In genomic region chr8:86331383-86331782, GRCm38 (mm10) we compare ENCODE assay signal across 26 mouse cellular contexts.
"Had no signal": no experiment of that assay in that cellular context is flagged by ENCODE, and none has a peak within 500 bp of the region (broad histone marks: within the 10 kb centered on the region; RNA-seq: fewer than 3 reads in every experiment).

No protein-coding gene starts in this region.

- H3K4me2 ChIP-seq: heart, embryonic 12.5 days; hindbrain, embryonic 12.5 days; hindbrain, embryonic 14.5 days; intestine, embryonic 15.5 days; limb, embryonic 12.5 days; liver, embryonic 11.5 days had no signal

- H3K27ac ChIP-seq: gastrocnemius, adult 2 months; heart, embryonic 10.5 days; hindbrain, embryonic 10.5 days; hindbrain, embryonic 12.5 days; hindbrain, embryonic 14.5 days; intestine, embryonic 15.5 days; layer of hippocampus, adult 2 months; left cerebral cortex, adult 2 months; limb, embryonic 10.5 days; limb, embryonic 12.5 days had no signal

- H3K36me3 ChIP-seq: heart, embryonic 10.5 days; heart, embryonic 12.5 days; hindbrain, embryonic 10.5 days; hindbrain, embryonic 12.5 days; intestine, embryonic 15.5 days; limb, embryonic 10.5 days; limb, embryonic 12.5 days had no signal

- ATAC-seq: hindbrain, embryonic 16.5 days; inflammation-experienced regulatory T-cells, adult 6 months; intestine, embryonic 15.5 days; intestine, postnatal 0 days had no signal

- H3K27me3 ChIP-seq: heart, embryonic 12.5 days; intestine, embryonic 15.5 days; limb, embryonic 12.5 days had no signal

- H3K9me3 ChIP-seq: heart, embryonic 10.5 days; heart, embryonic 12.5 days; hindbrain, embryonic 10.5 days; hindbrain, embryonic 12.5 days; intestine, embryonic 15.5 days; limb, embryonic 10.5 days; limb, embryonic 12.5 days had no signal

- H3K4me3 ChIP-seq: gastrocnemius, adult 2 months; heart, embryonic 10.5 days; heart, embryonic 12.5 days; hindbrain, embryonic 10.5 days; hindbrain, embryonic 12.5 days; intestine, embryonic 15.5 days; layer of hippocampus, adult 2 months; left cerebral cortex, adult 2 months; limb, embryonic 10.5 days; limb, embryonic 12.5 days had no signal

- DNase-seq: gastrocnemius, adult 2 months; gastrocnemius, postnatal 10 days; gastrocnemius, postnatal 25 days; heart, adult 18-20 months; heart, postnatal 10 days; heart, postnatal 4 days; kidney, adult 18-20 months; kidney, adult 8-10 months; kidney, postnatal 10 days; kidney, postnatal 25 days; kidney, postnatal 4 days; liver had no signal

- H3K4me1 ChIP-seq: intestine, embryonic 15.5 days; limb, embryonic 10.5 days; limb, embryonic 12.5 days had no signal

- H3K9ac ChIP-seq: heart, embryonic 12.5 days; hindbrain, embryonic 12.5 days; hindbrain, embryonic 14.5 days; intestine, embryonic 15.5 days; limb, embryonic 12.5 days had no signal
